Mouse (Mus musculus): ENCODE data around the gene Lpin2. TPM values are rescaled to one million over a fixed set of nuclear protein-coding genes. Genes with fewer than 3 reads are reported as not detected.

The Lpin2 gene
- polyA plus RNA-seq, 1 experiment from 2014 or later, result 93.2 TPM

- Histone ChIP-seq H3K27ac (ENCODE audit: low read depth, low read length) (no peak overlapping the region), H3K36me3 (ENCODE audit: control insufficient read depth, insufficient read depth, low read length) (no peaks in the 10 kb centered on the region), H3K4me2 (replicated peaks; ENCODE audit: low read depth, low read length) (no peak overlapping the region), H3K4me3 (ENCODE audit: low read length) (no peak overlapping the region), H3K9me3 (ENCODE audit: control insufficient read depth, low read length) (no peaks in the 10 kb centered on the region), H3K27me3 (ENCODE audit: control insufficient read depth, insufficient read depth, low read length) (no peaks in the 10 kb centered on the region), H3K4me1 (ENCODE audit: control insufficient read depth, insufficient read depth, low read length) (peaks cover 7% of the 10 kb centered on the region; the same call in 1 of the 2 replicates), H3K9ac (ENCODE audit: low read depth, low read length) (no peak overlapping the region)
- no peak for ATAC-seq (ENCODE audit: low FRiP score, low TSS enrichment)
- 86% methylated on average over 11 of the region's 11 CpGs for WGBS
Measured at GRCm38 (mm10) chr17:71288145-71288758, 105.9 kb downstream of the Lpin2 start.

GRCm38 (mm10) chr17:71288808-71289548 is 106.6 kb downstream of the Lpin2 start:
- Histone ChIP-seq H3K9me3 (ENCODE audit: control insufficient read depth, low read length) (no peaks in the 10 kb centered on the region), H3K27me3 (ENCODE audit: control insufficient read depth, insufficient read depth, low read length) (no peaks in the 10 kb centered on the region), H3K9ac (ENCODE audit: low read depth, low read length) (no peak overlapping the region)

GRCm38 (mm10) chr17:71289572-71290176 is 107.3 kb downstream of the Lpin2 start:
- Histone ChIP-seq H3K4me2 (replicated peaks; ENCODE audit: low read depth, low read length) (no peak overlapping the region), H3K9me3 (ENCODE audit: control insufficient read depth, low read length) (no peaks in the 10 kb centered on the region), H3K4me3 (ENCODE audit: low read length) (no peak overlapping the region), H3K9ac (ENCODE audit: low read depth, low read length) (no peak overlapping the region), H3K27me3 (ENCODE audit: control insufficient read depth, insufficient read depth, low read length) (no peaks in the 10 kb centered on the region), H3K27ac (ENCODE audit: low read depth, low read length) (no peak overlapping the region), H3K36me3 (ENCODE audit: control insufficient read depth, insufficient read depth, low read length) (no peaks in the 10 kb centered on the region), H3K4me1 (ENCODE audit: control insufficient read depth, insufficient read depth, low read length) (peaks cover 7% of the 10 kb centered on the region; the same call in 1 of the 2 replicates)
- no peak for ATAC-seq (ENCODE audit: low FRiP score, low TSS enrichment)
- WGBS, result 82% methylated on average over 6 of the region's 6 CpGs

More at GRCm38 (mm10) chr17:71288808-71289548, 106.6 kb downstream of the Lpin2 start:
- no peaks in the 10 kb centered on the region for H3K36me3 ChIP-seq (ENCODE audit: control insufficient read depth, insufficient read depth, low read length)
- no peak overlapping the region for H3K4me3 ChIP-seq (ENCODE audit: low read length)
- H3K4me2 ChIP-seq (replicated peaks; ENCODE audit: low read depth, low read length), result no peak overlapping the region
- no peak overlapping the region for H3K27ac ChIP-seq (ENCODE audit: low read depth, low read length)
- peaks cover 7% of the 10 kb centered on the region; the same call in 1 of the 2 replicates for H3K4me1 ChIP-seq (ENCODE audit: control insufficient read depth, insufficient read depth, low read length)
- ATAC-seq (ENCODE audit: low FRiP score, low TSS enrichment), result no peak
- 84% methylated on average over 10 of the region's 10 CpGs for WGBS

- 78% methylated on average over 7 of the region's 7 CpGs for WGBS
- Histone ChIP-seq H3K4me3 (ENCODE audit: low read length) (no peak overlapping the region), H3K36me3 (ENCODE audit: control insufficient read depth, insufficient read depth, low read length) (no peaks in the 10 kb centered on the region), H3K9ac (ENCODE audit: low read depth, low read length) (no peak overlapping the region), H3K27me3 (ENCODE audit: control insufficient read depth, insufficient read depth, low read length) (no peaks in the 10 kb centered on the region), H3K9me3 (ENCODE audit: control insufficient read depth, low read length) (no peaks in the 10 kb centered on the region), H3K4me1 (ENCODE audit: control insufficient read depth, insufficient read depth, low read length) (no peaks in the 10 kb centered on the region), H3K27ac (ENCODE audit: low read depth, low read length) (no peak overlapping the region), H3K4me2 (replicated peaks; ENCODE audit: low read depth, low read length) (no peak overlapping the region)
- ATAC-seq (ENCODE audit: low FRiP score, low TSS enrichment), result no peak
Measured at GRCm38 (mm10) chr17:71290486-71291410, 108.4 kb downstream of the Lpin2 start.

GRCm38 (mm10) chr17:71291897-71292420 is 109.6 kb downstream of the Lpin2 start:
- Histone ChIP-seq H3K9me3 (ENCODE audit: control insufficient read depth, low read length) (no peaks in the 10 kb centered on the region), H3K9ac (ENCODE audit: low read depth, low read length) (no peak overlapping the region), H3K4me1 (ENCODE audit: control insufficient read depth, insufficient read depth, low read length) (no peaks in the 10 kb centered on the region), H3K27ac (ENCODE audit: low read depth, low read length) (no peak overlapping the region), H3K4me3 (ENCODE audit: low read length) (no peak overlapping the region), H3K27me3 (ENCODE audit: control insufficient read depth, insufficient read depth, low read length) (no peaks in the 10 kb centered on the region), H3K4me2 (replicated peaks; ENCODE audit: low read depth, low read length) (no peak overlapping the region), H3K36me3 (ENCODE audit: control insufficient read depth, insufficient read depth, low read length) (no peaks in the 10 kb centered on the region)
- 87% methylated on average over 6 of the region's 6 CpGs for WGBS
- ATAC-seq (ENCODE audit: low FRiP score, low TSS enrichment), result no peak

GRCm38 (mm10) chr17:71292897-71293296 is 110.5 kb downstream of the Lpin2 start:
- ATAC-seq (ENCODE audit: low FRiP score, low TSS enrichment), result no peak
- WGBS, result 88% methylated on average over 4 of the region's 4 CpGs

GRCm38 (mm10) chr17:71294570-71294969 is 112.2 kb downstream of the Lpin2 start:
- Histone ChIP-seq H3K27ac (ENCODE audit: low read depth, low read length) (no peak overlapping the region), H3K36me3 (ENCODE audit: control insufficient read depth, insufficient read depth, low read length) (no peaks in the 10 kb centered on the region), H3K9me3 (ENCODE audit: control insufficient read depth, low read length) (no peaks in the 10 kb centered on the region), H3K4me3 (ENCODE audit: low read length) (no peak overlapping the region), H3K4me1 (ENCODE audit: control insufficient read depth, insufficient read depth, low read length) (no peaks in the 10 kb centered on the region), H3K9ac (ENCODE audit: low read depth, low read length) (no peak overlapping the region), H3K4me2 (replicated peaks; ENCODE audit: low read depth, low read length) (no peak overlapping the region), H3K27me3 (ENCODE audit: control insufficient read depth, insufficient read depth, low read length) (no peaks in the 10 kb centered on the region)
- ATAC-seq (ENCODE audit: low FRiP score, low TSS enrichment), result no peak
- WGBS, result 85% methylated on average over 3 of the region's 3 CpGs

More at GRCm38 (mm10) chr17:71292897-71293296, 110.5 kb downstream of the Lpin2 start:
- H3K9ac ChIP-seq (ENCODE audit: low read depth, low read length), result no peak overlapping the region
- no peak overlapping the region for H3K27ac ChIP-seq (ENCODE audit: low read depth, low read length)
- no peak overlapping the region for H3K4me3 ChIP-seq (ENCODE audit: low read length)
- no peaks in the 10 kb centered on the region for H3K4me1 ChIP-seq (ENCODE audit: control insufficient read depth, insufficient read depth, low read length)
- H3K9me3 ChIP-seq (ENCODE audit: control insufficient read depth, low read length), result no peaks in the 10 kb centered on the region
- no peak overlapping the region for H3K4me2 ChIP-seq (replicated peaks; ENCODE audit: low read depth, low read length)
- H3K27me3 ChIP-seq (ENCODE audit: control insufficient read depth, insufficient read depth, low read length), result no peaks in the 10 kb centered on the region
- no peaks in the 10 kb centered on the region for H3K36me3 ChIP-seq (ENCODE audit: control insufficient read depth, insufficient read depth, low read length)
